Mouse (Mus musculus): ENCODE data around the gene Qpctl. TPM values are rescaled to one million over a fixed set of nuclear protein-coding genes. Genes with fewer than 3 reads are reported as not detected.

Qpctl gene
- 2.7 TPM for polyA plus RNA-seq (2014; fragmentation: Illumina TruSeq; extraction: RNeasy Lipid Tissue Mini Kit (QIAGEN cat#74804); ENCODE audit: low replicate concordance)

GRCm38 (mm10) chr7:19148875-19149541, at the start of gene Qpctl:
TSS of gene Qpctl (minus strand) at chr7:19149291.

GRCm38 (mm10) chr7:19175708-19176515, 26.8 kb upstream of the Qpctl start, which contains the start of gene Eml2:
TSS of gene Eml2 (plus strand) at chr7:19176421.

GRCm38 (mm10) chr7:19165656-19166423, 16.7 kb upstream of the Qpctl start, which contains the start of gene Gipr:
TSS of gene Gipr (minus strand) at chr7:19166127.

GRCm38 (mm10) chr7:19149626-19150025, 535 bp upstream of the Qpctl start, which contains the start of gene Snrpd2:
TSS of gene Snrpd2 (plus strand) at chr7:19149722.

GRCm38 (mm10) chr7:19119631-19120429, 29.3 kb downstream of the Qpctl start, which contains the start of gene Fbxo46:
TSS of gene Fbxo46 (plus strand) at chr7:19119859.

GRCm38 (mm10) chr7:19118028-19118771, 30.9 kb downstream of the Qpctl start, which contains the start of gene Gm4969:
TSS of gene Gm4969 (minus strand) at chr7:19118368.

GRCm38 (mm10) chr7:19094471-19094825, 54.6 kb downstream of the Qpctl start, which contains the start of gene Six5:
TSS of gene Six5 (plus strand) at chr7:19094594.

Other genes with a start within 250 kb of the Qpctl start
- 0.71 TPM for gene Ccdc61, start 238.9 kb downstream of the Qpctl start, polyA plus RNA-seq (2014; fragmentation: Illumina TruSeq; extraction: RNeasy Lipid Tissue Mini Kit (QIAGEN cat#74804); ENCODE audit: low replicate concordance)
- gene Nova2, start 223.4 kb downstream of the Qpctl start, polyA plus RNA-seq (2014; fragmentation: Illumina TruSeq; extraction: RNeasy Lipid Tissue Mini Kit (QIAGEN cat#74804); ENCODE audit: low replicate concordance): 0.07 TPM
- gene Nanos2, start 161.9 kb downstream of the Qpctl start, polyA plus RNA-seq (2014; fragmentation: Illumina TruSeq; extraction: RNeasy Lipid Tissue Mini Kit (QIAGEN cat#74804); ENCODE audit: low replicate concordance): not detected
- gene Mypop, start 158.0 kb downstream of the Qpctl start, polyA plus RNA-seq (2014; fragmentation: Illumina TruSeq; extraction: RNeasy Lipid Tissue Mini Kit (QIAGEN cat#74804); ENCODE audit: low replicate concordance): not detected
- 0.52 TPM for gene Irf2bp1, start 145.2 kb downstream of the Qpctl start, polyA plus RNA-seq (2014; fragmentation: Illumina TruSeq; extraction: RNeasy Lipid Tissue Mini Kit (QIAGEN cat#74804); ENCODE audit: low replicate concordance)
- gene Foxa3, start 125.8 kb downstream of the Qpctl start, polyA plus RNA-seq (2014; fragmentation: Illumina TruSeq; extraction: RNeasy Lipid Tissue Mini Kit (QIAGEN cat#74804); ENCODE audit: low replicate concordance): 4.9 TPM
- 1.7 TPM for gene Sympk, start 124.9 kb downstream of the Qpctl start, polyA plus RNA-seq (2014; fragmentation: Illumina TruSeq; extraction: RNeasy Lipid Tissue Mini Kit (QIAGEN cat#74804); ENCODE audit: low replicate concordance)
- gene Rsph6a, start 94.6 kb downstream of the Qpctl start, polyA plus RNA-seq (2014; fragmentation: Illumina TruSeq; extraction: RNeasy Lipid Tissue Mini Kit (QIAGEN cat#74804); ENCODE audit: low replicate concordance): not detected
- not detected for gene Dmwd, start 73.1 kb downstream of the Qpctl start, polyA plus RNA-seq (2014; fragmentation: Illumina TruSeq; extraction: RNeasy Lipid Tissue Mini Kit (QIAGEN cat#74804); ENCODE audit: low replicate concordance)
- gene Dmpk, start 65.4 kb downstream of the Qpctl start, polyA plus RNA-seq (2014; fragmentation: Illumina TruSeq; extraction: RNeasy Lipid Tissue Mini Kit (QIAGEN cat#74804); ENCODE audit: low replicate concordance): 1.3 TPM
- gene Six5, start 54.7 kb downstream of the Qpctl start, polyA plus RNA-seq (2014; fragmentation: Illumina TruSeq; extraction: RNeasy Lipid Tissue Mini Kit (QIAGEN cat#74804); ENCODE audit: low replicate concordance): 0.33 TPM
- gene Gm4969, start 30.9 kb downstream of the Qpctl start, polyA plus RNA-seq (2014; fragmentation: Illumina TruSeq; extraction: RNeasy Lipid Tissue Mini Kit (QIAGEN cat#74804); ENCODE audit: low replicate concordance): not detected
- 0.48 TPM for gene Fbxo46, start 29.4 kb downstream of the Qpctl start, polyA plus RNA-seq (2014; fragmentation: Illumina TruSeq; extraction: RNeasy Lipid Tissue Mini Kit (QIAGEN cat#74804); ENCODE audit: low replicate concordance)
- 1.3 TPM for gene Snrpd2, start 431 bp upstream of the Qpctl start, polyA plus RNA-seq (2014; fragmentation: Illumina TruSeq; extraction: RNeasy Lipid Tissue Mini Kit (QIAGEN cat#74804); ENCODE audit: low replicate concordance)
- gene Gipr, start 16.8 kb upstream of the Qpctl start, polyA plus RNA-seq (2014; fragmentation: Illumina TruSeq; extraction: RNeasy Lipid Tissue Mini Kit (QIAGEN cat#74804); ENCODE audit: low replicate concordance): 0.22 TPM
- not detected for gene Eml2, start 27.1 kb upstream of the Qpctl start, polyA plus RNA-seq (2014; fragmentation: Illumina TruSeq; extraction: RNeasy Lipid Tissue Mini Kit (QIAGEN cat#74804); ENCODE audit: low replicate concordance)
- gene Gpr4, start 63.2 kb upstream of the Qpctl start, polyA plus RNA-seq (2014; fragmentation: Illumina TruSeq; extraction: RNeasy Lipid Tissue Mini Kit (QIAGEN cat#74804); ENCODE audit: low replicate concordance): 1.4 TPM
- 6.8 TPM for gene Opa3, start 79.0 kb upstream of the Qpctl start, polyA plus RNA-seq (2014; fragmentation: Illumina TruSeq; extraction: RNeasy Lipid Tissue Mini Kit (QIAGEN cat#74804); ENCODE audit: low replicate concordance)
- gene Vasp, start 122.5 kb upstream of the Qpctl start, polyA plus RNA-seq (2014; fragmentation: Illumina TruSeq; extraction: RNeasy Lipid Tissue Mini Kit (QIAGEN cat#74804); ENCODE audit: low replicate concordance): 48.9 TPM
- gene Ppm1n, start 130.8 kb upstream of the Qpctl start, polyA plus RNA-seq (2014; fragmentation: Illumina TruSeq; extraction: RNeasy Lipid Tissue Mini Kit (QIAGEN cat#74804); ENCODE audit: low replicate concordance): 4.2 TPM
- gene Rtn2, start 133.3 kb upstream of the Qpctl start, polyA plus RNA-seq (2014; fragmentation: Illumina TruSeq; extraction: RNeasy Lipid Tissue Mini Kit (QIAGEN cat#74804); ENCODE audit: low replicate concordance): not detected
- 0.67 TPM for gene Fosb, start 160.8 kb upstream of the Qpctl start, polyA plus RNA-seq (2014; fragmentation: Illumina TruSeq; extraction: RNeasy Lipid Tissue Mini Kit (QIAGEN cat#74804); ENCODE audit: low replicate concordance)
- not detected for gene Ercc1, start 195.5 kb upstream of the Qpctl start, polyA plus RNA-seq (2014; fragmentation: Illumina TruSeq; extraction: RNeasy Lipid Tissue Mini Kit (QIAGEN cat#74804); ENCODE audit: low replicate concordance)
- 0.26 TPM for gene Cd3eap, start 210.2 kb upstream of the Qpctl start, polyA plus RNA-seq (2014; fragmentation: Illumina TruSeq; extraction: RNeasy Lipid Tissue Mini Kit (QIAGEN cat#74804); ENCODE audit: low replicate concordance)
- not detected for gene Ppp1r13l, start 210.5 kb upstream of the Qpctl start, polyA plus RNA-seq (2014; fragmentation: Illumina TruSeq; extraction: RNeasy Lipid Tissue Mini Kit (QIAGEN cat#74804); ENCODE audit: low replicate concordance)
- not detected for gene Ercc2, start 232.7 kb upstream of the Qpctl start, polyA plus RNA-seq (2014; fragmentation: Illumina TruSeq; extraction: RNeasy Lipid Tissue Mini Kit (QIAGEN cat#74804); ENCODE audit: low replicate concordance)

All from small intestine, adult 10 weeks (tissue).